Mouse (Mus musculus) ES-E14 (cell line): ENCODE results near the gene Fem1a.

Source experiments
- HCFC1 ChIP-seq: IDR thresholded peaks from 2 replicates; pipeline ENCODE4 v1.6.1; 2012; ENCODE audit warnings: low read length, inconsistent platforms, borderline replicate concordance; ENCODE audit not compliant: insufficient read depth
- MAFK ChIP-seq: IDR thresholded peaks from 2 replicates; pipeline ENCODE4 v1.6.1; 2014; ENCODE audit warnings: mild to moderate bottlenecking, low read depth, low read length, inconsistent platforms; ENCODE audit not compliant: insufficient read depth
- ZC3H11A ChIP-seq: IDR thresholded peaks from 2 replicates; pipeline ENCODE4 v1.6.1; 2012; ENCODE audit warnings: low read depth, mild to moderate bottlenecking, inconsistent platforms, low read length, borderline replicate concordance

GRCm38 (mm10) chr17:56283316-56283715 is 26.7 kb downstream of the Fem1a start:
- TF ChIP-seq ZC3H11A = no peak
- TF ChIP-seq MAFK = no peak
- no peak for TF ChIP-seq HCFC1
